Comparison of ENCODE assay signal across 12 mouse cellular contexts in the genomic region with DNA sequence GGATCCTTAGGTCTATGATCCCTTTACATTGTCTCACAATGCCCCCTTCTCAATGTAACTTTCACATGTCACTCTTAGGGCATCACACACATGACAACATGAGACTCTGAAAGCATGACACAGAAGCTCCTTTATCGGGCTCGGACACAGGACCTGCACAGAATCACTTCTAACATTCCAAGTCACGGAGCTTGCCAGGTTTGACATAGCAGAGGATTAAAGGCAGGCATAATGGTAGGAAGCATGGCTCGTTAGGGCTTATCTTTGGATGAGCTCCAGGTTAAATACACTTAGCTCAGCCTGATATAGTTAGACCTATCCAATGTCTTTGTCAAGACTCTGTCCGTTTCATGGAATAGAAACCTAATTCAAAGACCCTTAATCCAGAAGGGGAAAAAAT.
"Had no signal": no experiment of that assay in that cellular context is flagged by ENCODE, and none has a peak within 500 bp of the region (broad histone marks: within the 10 kb centered on the region; RNA-seq: fewer than 3 reads in every experiment).

No protein-coding gene starts in this region.

- H3K4me2 ChIP-seq: limb, embryonic 12.5 days; liver, embryonic 13.5 days; neural tube, embryonic 12.5 days had no signal

- H3K27ac ChIP-seq: layer of hippocampus, adult 2 months; limb, embryonic 12.5 days; liver, embryonic 13.5 days; neural tube, embryonic 12.5 days; stomach, postnatal 0 days had no signal

- DNase-seq: kidney, postnatal 10 days; kidney, postnatal 4 days; liver; liver, embryonic 13.5 days; liver, postnatal 0 days; lung, postnatal 36 days; midbrain, embryonic 14.5 days; thymus, postnatal 4 days had no signal

- H3K27me3 ChIP-seq: limb, embryonic 12.5 days; liver, embryonic 13.5 days; neural tube, embryonic 12.5 days had no signal

- H3K4me1 ChIP-seq: limb, embryonic 12.5 days; neural tube, embryonic 12.5 days had no signal

- H3K9ac ChIP-seq: limb, embryonic 12.5 days; liver, embryonic 13.5 days; liver, postnatal 0 days; neural tube, embryonic 12.5 days had no signal

- ATAC-seq: liver, postnatal 0 days had no signal

- H3K36me3 ChIP-seq: limb, embryonic 12.5 days; liver, embryonic 13.5 days; neural tube, embryonic 12.5 days had no signal

- H3K4me3 ChIP-seq: layer of hippocampus, adult 2 months; limb, embryonic 12.5 days; liver, embryonic 13.5 days; neural tube, embryonic 12.5 days had no signal

- H3K9me3 ChIP-seq: limb, embryonic 12.5 days; liver, embryonic 13.5 days; neural tube, embryonic 12.5 days had no signal
